Mouse (Mus musculus) kidney, adult 2 months (tissue): ENCODE measurements around the gene Foxj1.

Source experiments
- CTCF ChIP-seq: fragments of 200-500 bp; conservative IDR thresholded peaks from 2 replicates; pipeline ENCODE4 v1.5.1; 2011; ENCODE audit warnings: low read depth, mild to moderate bottlenecking, control low read depth, low read length, moderate library complexity, mixed read lengths; ENCODE audit not compliant: insufficient read depth, insufficient read length
- POLR2A ChIP-seq: fragments of 200-500 bp; IDR thresholded peaks from one replicate; pipeline ENCODE4 v1.6.1; 2011; ENCODE audit warnings: low read depth, low read length, control low read depth

- TF ChIP-seq POLR2A (no peak), CTCF (no peak)
Observed at GRCm38 (mm10) chr11:116287351-116287750, 47.8 kb downstream of the Foxj1 start.
